Mouse (Mus musculus): Measurements from ENCODE around the gene Mycbpap. TPM values are rescaled to one million over a fixed set of nuclear protein-coding genes. Genes with fewer than 3 reads are reported as not detected.

The Mycbpap gene
- polyA plus RNA-seq, 1 experiment, result 0.02 TPM

- no peak overlapping the region for H3ac ChIP-seq (ENCODE audit: control insufficient read depth, insufficient read length)
- H3K79me2 ChIP-seq (ENCODE audit: control insufficient read depth, insufficient read depth), result no peaks in the 10 kb centered on the region
- peaks cover 6% of the 10 kb centered on the region for H3K27me3 ChIP-seq (ENCODE audit: control insufficient read depth, insufficient read depth, insufficient read length)
- no peaks in the 10 kb centered on the region for H3K36me3 ChIP-seq (ENCODE audit: control insufficient read depth, insufficient read depth)
- H3K4me2 ChIP-seq (ENCODE audit: low read depth), result no peak overlapping the region
- H3K4me3 ChIP-seq, result no peak overlapping the region
- TF ChIP-seq CEBPB (IDR thresholded peaks at IDR 0.05; ENCODE audit: insufficient read depth, poor library complexity, severe bottlenecking) (no peak), REST (IDR thresholded peaks at IDR 0.05; ENCODE audit: insufficient read depth, insufficient read length) (no peak), TCF12 (IDR thresholded peaks at IDR 0.05; ENCODE audit: insufficient read depth, poor library complexity, severe bottlenecking) (no peak), MAX (IDR thresholded peaks at IDR 0.05; ENCODE audit: low read depth) (no peak), TCF3 (IDR thresholded peaks at IDR 0.05; ENCODE audit: insufficient read length, low read depth) (no peak), MYOG (IDR thresholded peaks at IDR 0.05; ENCODE audit: control insufficient read depth in 1 of 3, insufficient read depth in 1 of 3, insufficient read length in 2 of 3, low read depth in 2 of 3) (no peak), POLR2AphosphoS2 (IDR thresholded peaks at IDR 0.05; ENCODE audit: insufficient read length, low read depth) (no peak), USF1 (IDR thresholded peaks at IDR 0.05; ENCODE audit: low read depth) (no peak), SRF (IDR thresholded peaks at IDR 0.05; ENCODE audit: control insufficient read depth, insufficient read length, low read depth) (no peak), MYOD1 (IDR thresholded peaks at IDR 0.05; ENCODE audit: control insufficient read depth in 1 of 3, insufficient read length in 2 of 3, low read depth in 2 of 3) (no peak), E2F4 (IDR thresholded peaks at IDR 0.05; ENCODE audit: insufficient read depth) (no peak), POLR2A (IDR thresholded peaks at IDR 0.05; ENCODE audit: insufficient read length, low read depth) (no peak)
Observed at GRCm38 (mm10) chr11:94500362-94500761, 21.2 kb downstream of the Mycbpap start.

DNA sequence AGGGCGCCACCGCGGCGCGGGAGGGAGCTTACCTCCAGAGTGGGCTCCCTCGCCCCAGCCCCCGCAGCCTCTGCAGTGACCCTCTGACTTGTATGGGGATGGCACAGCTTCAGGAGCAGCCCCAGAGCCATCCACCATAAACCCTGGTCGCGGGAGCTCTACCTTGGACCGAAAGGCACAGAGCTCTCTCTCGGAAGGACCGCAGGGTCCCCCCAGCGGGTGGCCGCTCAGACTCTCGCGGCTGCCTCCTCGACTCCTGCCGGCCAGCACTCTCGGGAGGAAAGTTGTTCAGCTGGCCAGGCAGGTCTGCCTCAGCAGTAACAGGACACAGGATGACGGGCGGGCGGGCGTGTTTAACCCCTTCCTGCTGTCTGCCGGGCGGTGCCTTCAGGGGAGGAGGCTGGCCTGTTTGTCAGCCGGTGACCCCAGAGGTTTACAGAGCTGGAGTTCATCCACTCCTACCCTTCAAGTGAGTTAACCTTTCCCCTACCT, 21.8 kb downstream of the Mycbpap start, which contains the start of gene Epn3:
TSS of gene Epn3 (minus strand) at position 314 of the 492 bp plus-strand sequence.
- H3ac ChIP-seq (ENCODE audit: control insufficient read depth, insufficient read length), result no peak within 1 kb of the TSS
- TF ChIP-seq MYOG (IDR thresholded peaks at IDR 0.05; ENCODE audit: control insufficient read depth in 1 of 3, insufficient read depth in 1 of 3, insufficient read length in 2 of 3, low read depth in 2 of 3), result no peak
- no peak for TF ChIP-seq TCF12 (IDR thresholded peaks at IDR 0.05; ENCODE audit: insufficient read depth, poor library complexity, severe bottlenecking)
- no peak for TF ChIP-seq REST (IDR thresholded peaks at IDR 0.05; ENCODE audit: insufficient read depth, insufficient read length)
- no peaks in the 10 kb centered on the region for H3K36me3 ChIP-seq (ENCODE audit: control insufficient read depth, insufficient read depth)
- no peaks in the 10 kb centered on the region for H3K79me2 ChIP-seq (ENCODE audit: control insufficient read depth, insufficient read depth)
- H3K4me3 ChIP-seq, result no peak within 1 kb of the TSS
- no peak within 1 kb of the TSS for H3K4me2 ChIP-seq (ENCODE audit: low read depth)
- H3K27me3 ChIP-seq (ENCODE audit: control insufficient read depth, insufficient read depth, insufficient read length), result peaks cover 5% of the 10 kb centered on the region

- TF ChIP-seq POLR2A (IDR thresholded peaks at IDR 0.05; ENCODE audit: insufficient read length, low read depth) (no peak), REST (IDR thresholded peaks at IDR 0.05; ENCODE audit: insufficient read depth, insufficient read length) (no peak)
- no peaks in the 10 kb centered on the region for H3K36me3 ChIP-seq (ENCODE audit: control insufficient read depth, insufficient read depth)
- H3K4me3 ChIP-seq, result no peak overlapping the region
- no peaks in the 10 kb centered on the region for H3K79me2 ChIP-seq (ENCODE audit: control insufficient read depth, insufficient read depth)
- H3ac ChIP-seq (ENCODE audit: control insufficient read depth, insufficient read length), result no peak overlapping the region
- no peak overlapping the region for H3K4me2 ChIP-seq (ENCODE audit: low read depth)
- H3K27me3 ChIP-seq (ENCODE audit: control insufficient read depth, insufficient read depth, insufficient read length), result peaks cover 6% of the 10 kb centered on the region
Observed at GRCm38 (mm10) chr11:94499035-94499434, 22.5 kb downstream of the Mycbpap start.

GRCm38 (mm10) chr11:94498093-94498996, 23.2 kb downstream of the Mycbpap start:
- Histone ChIP-seq H3K27me3 (ENCODE audit: control insufficient read depth, insufficient read depth, insufficient read length) (peaks cover 13% of the 10 kb centered on the region), H3K36me3 (ENCODE audit: control insufficient read depth, insufficient read depth) (no peaks in the 10 kb centered on the region), H3K4me2 (ENCODE audit: low read depth) (peak overlapping the region; percentile 46), H3K4me3 (no peak overlapping the region), H3ac (ENCODE audit: control insufficient read depth, insufficient read length) (no peak overlapping the region), H3K79me2 (ENCODE audit: control insufficient read depth, insufficient read depth) (no peaks in the 10 kb centered on the region)
- no peak for TF ChIP-seq REST (IDR thresholded peaks at IDR 0.05; ENCODE audit: insufficient read depth, insufficient read length)
- no peak for TF ChIP-seq USF1 (IDR thresholded peaks at IDR 0.05; ENCODE audit: low read depth)
- TF ChIP-seq POLR2AphosphoS2 (IDR thresholded peaks at IDR 0.05; ENCODE audit: insufficient read length, low read depth), result no peak
- no peak for TF ChIP-seq POLR2A (IDR thresholded peaks at IDR 0.05; ENCODE audit: insufficient read length, low read depth)
- no peak for TF ChIP-seq TCF12 (IDR thresholded peaks at IDR 0.05; ENCODE audit: insufficient read depth, poor library complexity, severe bottlenecking)
- no peak for TF ChIP-seq TCF3 (IDR thresholded peaks at IDR 0.05; ENCODE audit: insufficient read length, low read depth)
- TF ChIP-seq CEBPB (IDR thresholded peaks at IDR 0.05; ENCODE audit: insufficient read depth, poor library complexity, severe bottlenecking), result no peak
- TF ChIP-seq MYOG (IDR thresholded peaks at IDR 0.05; ENCODE audit: control insufficient read depth in 1 of 3, insufficient read depth in 1 of 3, insufficient read length in 2 of 3, low read depth in 2 of 3), result no peak
- no peak for TF ChIP-seq SRF (IDR thresholded peaks at IDR 0.05; ENCODE audit: control insufficient read depth, insufficient read length, low read depth)
- TF ChIP-seq E2F4 (IDR thresholded peaks at IDR 0.05; ENCODE audit: insufficient read depth), result no peak
- TF ChIP-seq MYOD1 (IDR thresholded peaks at IDR 0.05; ENCODE audit: control insufficient read depth in 1 of 3, insufficient read length in 2 of 3, low read depth in 2 of 3), result no peak
- no peak for TF ChIP-seq MAX (IDR thresholded peaks at IDR 0.05; ENCODE audit: low read depth)

GRCm38 (mm10) chr11:94495415-94495814, 26.1 kb downstream of the Mycbpap start:
- H3ac ChIP-seq (ENCODE audit: control insufficient read depth, insufficient read length), result no peak overlapping the region
- TF ChIP-seq POLR2AphosphoS2 (IDR thresholded peaks at IDR 0.05; ENCODE audit: insufficient read length, low read depth) (no peak), SRF (IDR thresholded peaks at IDR 0.05; ENCODE audit: control insufficient read depth, insufficient read length, low read depth) (no peak), REST (IDR thresholded peaks at IDR 0.05; ENCODE audit: insufficient read depth, insufficient read length) (no peak), TCF3 (IDR thresholded peaks at IDR 0.05; ENCODE audit: insufficient read length, low read depth) (no peak), POLR2A (IDR thresholded peaks at IDR 0.05; ENCODE audit: insufficient read length, low read depth) (no peak), CEBPB (IDR thresholded peaks at IDR 0.05; ENCODE audit: insufficient read depth, poor library complexity, severe bottlenecking) (no peak), MYOD1 (IDR thresholded peaks at IDR 0.05; ENCODE audit: control insufficient read depth in 1 of 3, insufficient read length in 2 of 3, low read depth in 2 of 3) (no peak), MYOG (IDR thresholded peaks at IDR 0.05; ENCODE audit: control insufficient read depth in 1 of 3, insufficient read depth in 1 of 3, insufficient read length in 2 of 3, low read depth in 2 of 3) (no peak), E2F4 (IDR thresholded peaks at IDR 0.05; ENCODE audit: insufficient read depth) (no peak), USF1 (IDR thresholded peaks at IDR 0.05; ENCODE audit: low read depth) (no peak), MAX (IDR thresholded peaks at IDR 0.05; ENCODE audit: low read depth) (no peak), TCF12 (IDR thresholded peaks at IDR 0.05; ENCODE audit: insufficient read depth, poor library complexity, severe bottlenecking) (no peak)
- H3K27me3 ChIP-seq (ENCODE audit: control insufficient read depth, insufficient read depth, insufficient read length), result peaks cover 21% of the 10 kb centered on the region
- no peaks in the 10 kb centered on the region for H3K36me3 ChIP-seq (ENCODE audit: control insufficient read depth, insufficient read depth)
- H3K4me3 ChIP-seq, result no peak overlapping the region
- no peak overlapping the region for H3K4me2 ChIP-seq (ENCODE audit: low read depth)
- no peaks in the 10 kb centered on the region for H3K79me2 ChIP-seq (ENCODE audit: control insufficient read depth, insufficient read depth)
